Mouse (Mus musculus) layer of hippocampus, postnatal 10 days (tissue): Measurements from ENCODE around the gene Vasp. TPM values are rescaled to one million over a fixed set of nuclear protein-coding genes. Genes with fewer than 3 reads are reported as not detected.
A peak's percentile ranks its signal among the peaks of the same experiment; 100 is the strongest.

ENCODE experiments used
- DNase-seq, 2 experiments: peaks; one replicate each; pipeline ENCODE4 v3.0.0; 2021; ENCODE audit warnings: low spot score in 2 of 2
- total RNA-seq, 2 experiments: library from RNA; stranded (reverse); gene quantifications; 2 replicates each; pipeline ENCODE4 v1.2.3; 2021

The Vasp gene
- total RNA-seq, 2 experiments from 2014 or later = 26.4 to 27.3 TPM

DNA sequence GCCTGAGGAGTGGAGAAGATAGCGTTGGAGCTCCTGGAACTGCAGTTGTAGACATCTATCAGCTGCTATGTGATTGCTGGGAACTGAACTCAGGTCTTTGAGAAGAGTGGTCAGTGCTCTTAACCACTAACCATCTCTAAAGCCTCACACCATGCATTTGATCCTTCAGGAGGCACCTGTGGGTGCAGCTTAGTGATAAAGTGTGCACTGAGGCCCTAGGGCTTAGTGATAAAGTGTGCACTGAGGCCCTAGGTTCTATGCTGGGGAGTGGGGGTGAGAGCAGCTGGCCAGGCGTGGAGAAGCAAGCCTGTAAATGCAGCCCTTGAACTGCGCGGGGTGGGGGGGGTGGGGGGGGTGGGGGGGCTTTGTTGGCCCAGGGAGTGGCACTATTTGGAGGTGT, 31.6 kb downstream of the Vasp start:
- DNase-seq = no peak

GRCm38 (mm10) chr7:19239423-19239822, 32.2 kb downstream of the Vasp start:
- DNase-seq = peak; percentile 94 to 96

GRCm38 (mm10) chr7:19238344-19238743, 33.3 kb downstream of the Vasp start:
- DNase-seq = no peak

DNA sequence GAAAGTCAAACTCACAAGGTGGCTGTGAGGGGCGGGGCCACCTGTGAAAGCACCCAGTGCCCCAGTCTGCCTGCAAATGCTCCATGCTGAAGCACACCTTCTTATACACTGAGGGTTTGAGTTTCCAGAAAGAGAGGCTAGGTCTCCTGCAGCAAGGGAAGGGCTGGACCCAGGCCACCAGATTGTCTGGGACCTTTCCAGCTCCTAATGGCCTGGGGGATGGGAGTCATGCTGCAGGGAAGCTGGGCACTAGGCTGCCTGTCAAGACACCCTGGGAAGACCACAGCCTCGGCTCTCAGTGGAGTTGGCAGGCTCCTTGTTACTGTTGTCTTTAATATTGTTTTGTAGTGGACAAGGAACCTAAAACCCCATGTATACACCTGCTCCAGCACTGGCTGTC, 35.2 kb downstream of the Vasp start:
- DNase-seq = no peak

DNA sequence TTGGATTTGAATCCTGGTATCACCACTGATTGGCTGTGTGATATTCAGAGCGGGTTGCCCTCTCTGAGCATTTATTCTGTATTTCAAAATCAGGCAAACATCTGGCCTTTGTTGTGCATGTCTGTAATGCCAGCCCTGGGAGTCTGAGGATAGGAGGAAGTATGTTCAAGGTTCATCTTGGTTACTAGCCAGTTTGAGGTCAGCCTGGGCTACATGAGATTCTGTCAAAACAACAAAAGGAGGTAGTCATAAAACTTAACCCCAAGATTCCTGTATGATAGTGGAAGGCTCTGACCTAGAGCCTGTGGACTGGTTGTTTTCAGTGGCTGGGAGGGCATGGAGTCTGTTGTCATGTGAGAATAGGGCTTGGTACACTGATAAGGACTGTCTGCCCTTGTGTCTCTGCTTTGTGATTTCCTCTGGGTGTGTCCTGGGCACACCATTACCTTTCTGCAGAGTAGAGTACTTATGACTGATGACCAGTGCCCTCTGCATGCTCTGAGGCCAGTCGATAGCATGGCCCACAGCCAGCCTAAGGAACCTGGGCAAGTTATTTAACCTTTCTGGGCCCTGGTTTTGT, 36.4 kb downstream of the Vasp start:
- no peak for DNase-seq

DNA sequence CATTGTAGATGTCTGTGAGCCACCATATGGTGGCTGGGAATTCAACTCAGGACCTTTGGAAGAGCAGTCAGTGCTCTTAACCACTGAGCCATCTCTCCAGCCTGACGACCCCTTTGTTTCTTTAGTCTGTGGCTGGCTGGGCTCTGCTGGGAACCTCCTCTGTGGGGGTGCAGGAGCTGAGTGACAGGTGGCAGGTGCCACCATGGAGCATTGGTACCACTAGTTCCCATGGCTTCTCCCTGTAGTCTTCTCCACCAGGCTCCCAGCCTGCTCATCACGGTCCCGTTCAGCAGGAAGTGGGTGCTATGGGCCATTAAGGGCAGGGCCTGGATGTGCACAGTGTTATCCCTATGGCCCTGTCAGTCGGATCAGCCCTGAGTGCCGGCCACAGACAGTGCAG, 37.0 kb downstream of the Vasp start:
- no peak for DNase-seq

GRCm38 (mm10) chr7:19231849-19232248, 39.8 kb downstream of the Vasp start:
- no peak for DNase-seq

DNA sequence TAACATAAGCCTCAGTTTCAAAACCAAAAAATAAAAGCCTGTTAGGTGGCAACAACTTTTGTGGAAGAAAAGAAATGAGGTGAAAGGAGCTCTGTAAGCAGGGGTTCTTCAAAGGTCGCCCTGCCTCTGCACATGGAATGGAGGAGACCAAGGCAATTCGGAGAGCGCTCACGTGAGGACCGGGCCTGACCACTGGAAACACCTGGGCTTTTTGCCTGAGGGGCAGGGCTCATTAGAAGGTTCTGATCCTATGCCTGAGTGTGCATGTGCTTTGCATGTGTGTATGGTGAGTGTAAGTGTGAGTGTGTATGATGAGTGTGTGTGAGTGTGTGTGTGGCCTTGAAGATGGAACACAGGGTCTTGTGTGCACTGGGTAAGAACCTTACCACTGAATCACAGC, 40.7 kb downstream of the Vasp start:
- no peak for DNase-seq

GRCm38 (mm10) chr7:19230041-19230580, 41.5 kb downstream of the Vasp start:
- DNase-seq = no peak

- DNase-seq = no peak
These were observed 42.2 kb downstream of the Vasp start for GRCm38 (mm10) chr7:19229404-19229803.

GRCm38 (mm10) chr7:19228793-19229148, 42.8 kb downstream of the Vasp start:
- no peak for DNase-seq

DNA sequence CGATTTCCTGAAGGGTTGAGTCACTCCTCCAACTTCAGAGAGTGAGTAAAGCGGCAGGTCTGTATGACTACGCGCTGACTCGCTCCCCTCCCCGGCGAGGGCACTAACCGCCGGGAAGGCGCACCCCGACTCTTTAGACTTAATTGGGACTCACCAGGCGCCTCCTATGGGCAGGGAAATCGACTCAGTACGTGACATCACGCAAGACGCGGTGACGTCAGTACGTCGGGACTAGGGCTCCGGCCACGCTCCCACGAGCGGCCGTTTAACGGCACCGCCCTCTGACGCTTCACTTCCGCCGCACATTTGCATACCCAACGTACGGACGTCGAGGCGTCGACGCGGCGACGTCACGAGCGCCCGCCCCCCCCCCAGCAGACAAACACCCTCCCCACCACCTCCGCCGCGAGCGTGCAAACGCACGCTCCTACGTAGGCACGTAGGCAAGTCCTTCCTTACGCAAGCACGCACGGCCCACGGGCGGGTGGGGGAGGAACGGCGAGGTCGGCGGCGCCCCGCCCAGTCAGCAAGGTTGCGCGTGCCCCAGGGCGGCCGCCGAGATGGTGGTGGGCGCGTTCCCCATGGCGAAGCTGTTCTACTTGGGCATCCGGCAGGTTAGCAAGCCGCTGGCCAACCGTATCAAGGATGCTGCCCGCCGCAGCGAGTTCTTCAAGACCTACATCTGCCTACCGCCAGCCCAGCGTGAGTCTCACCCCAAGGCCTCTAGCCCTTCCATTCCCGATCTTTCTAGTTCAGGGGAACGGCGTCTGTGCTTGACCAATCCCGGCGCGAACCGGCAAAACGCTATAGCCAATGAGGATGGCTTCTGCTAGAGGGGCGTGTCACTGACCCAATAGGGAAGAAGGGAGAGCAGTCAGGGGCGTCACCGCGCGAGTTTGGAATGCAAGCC, 43.5 kb downstream of the Vasp start, which contains the start of gene Opa3:
Opa3 (plus strand) TSS at position 452 of the 910 bp plus-strand sequence.
- DNase-seq = peak; percentile 98

DNA sequence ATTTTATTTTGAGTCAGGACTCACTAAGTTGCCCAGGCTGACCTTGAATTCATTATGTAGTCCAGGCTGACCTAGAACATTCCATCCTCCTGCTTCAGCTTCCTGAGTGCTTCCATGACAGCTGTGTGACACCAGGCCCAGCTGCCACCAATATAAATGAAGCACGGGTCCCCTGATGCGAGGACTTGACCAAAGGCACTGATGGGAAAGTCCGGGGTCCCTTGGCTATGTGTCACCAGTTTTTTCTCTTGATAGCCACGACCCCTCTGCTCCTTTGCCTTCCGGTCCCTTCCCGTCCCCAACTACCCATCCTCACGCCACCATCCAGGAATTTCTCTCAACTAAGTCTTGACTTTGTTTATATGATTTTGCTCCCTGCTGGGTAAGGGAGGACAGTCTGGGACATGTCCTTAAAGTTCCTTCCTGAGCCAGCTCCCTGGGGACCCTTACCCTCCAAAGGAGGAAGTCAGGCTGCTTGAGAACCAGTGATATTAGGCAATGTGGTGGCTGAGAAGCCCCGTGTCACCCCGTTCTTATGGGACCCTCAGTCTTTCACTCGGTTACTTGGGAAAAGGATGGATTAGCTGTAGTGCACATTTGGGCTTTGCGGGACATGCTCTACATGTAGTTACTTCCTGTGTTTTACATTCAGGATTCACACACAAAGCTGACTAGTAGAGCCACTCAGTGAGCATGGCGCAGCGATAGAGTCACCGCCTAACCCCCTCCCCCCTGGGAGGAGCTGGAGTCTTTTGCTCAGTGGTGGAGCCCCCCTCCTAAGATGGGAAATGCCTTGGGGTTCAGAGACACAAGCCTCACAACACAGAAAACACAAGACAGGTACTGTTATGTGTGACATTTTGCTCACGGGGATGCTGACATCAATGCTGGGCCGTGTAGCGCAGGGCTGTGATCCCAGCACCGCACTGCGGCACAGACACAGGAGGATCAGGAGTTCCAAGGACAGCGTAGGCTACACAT, 44.5 kb downstream of the Vasp start:
- DNase-seq = peak; percentile 48 to 62

GRCm38 (mm10) chr7:19224933-19225332, 46.7 kb downstream of the Vasp start:
- no peak for DNase-seq

DNA sequence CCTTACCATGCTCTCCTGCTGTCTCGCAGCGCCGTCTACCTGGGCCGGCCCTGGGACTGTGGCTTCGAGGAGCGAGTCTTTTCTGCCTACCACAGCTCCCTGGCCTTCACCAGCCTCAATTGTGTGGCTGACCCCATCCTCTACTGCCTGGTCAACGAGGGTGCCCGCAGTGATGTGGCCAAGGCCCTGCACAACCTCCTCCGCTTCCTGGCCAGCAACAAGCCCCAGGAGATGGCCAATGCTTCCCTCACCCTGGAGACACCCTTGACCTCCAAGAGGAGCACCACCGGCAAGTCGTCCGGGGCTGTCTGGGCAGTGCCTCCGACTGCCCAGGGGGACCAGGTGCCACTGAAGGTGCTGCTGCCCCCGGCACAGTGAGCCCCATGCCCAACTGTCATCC, 48.7 kb downstream of the Vasp start:
- no peak for DNase-seq

GRCm38 (mm10) chr7:19222189-19222588, 49.4 kb downstream of the Vasp start:
- no peak for DNase-seq

GRCm38 (mm10) chr7:19220061-19220460, 51.6 kb downstream of the Vasp start:
- DNase-seq = no peak

GRCm38 (mm10) chr7:19217944-19218343, 53.7 kb downstream of the Vasp start:
- no peak for DNase-seq

- no peak for DNase-seq
These were observed 54.1 kb downstream of the Vasp start for GRCm38 (mm10) chr7:19217492-19217891.

DNA sequence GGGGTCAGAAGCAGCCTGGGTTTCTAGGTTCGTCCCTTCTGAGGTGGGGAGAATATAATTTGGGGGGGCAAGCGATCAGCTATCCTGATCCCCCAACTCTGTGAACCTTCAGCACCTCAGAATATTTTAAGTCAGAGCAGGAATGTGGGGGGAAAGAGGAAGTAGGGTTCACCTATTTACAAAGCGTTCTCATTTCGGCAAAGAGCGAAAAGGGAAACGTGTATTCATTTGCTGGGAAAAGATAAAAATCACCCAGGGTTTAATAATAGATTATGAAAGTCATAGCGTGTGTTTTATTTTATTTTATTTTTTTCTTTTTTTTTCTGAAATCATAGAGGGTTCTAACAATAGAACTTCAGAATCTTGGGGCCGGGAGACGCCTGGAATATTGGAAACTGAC, 56.7 kb downstream of the Vasp start:
- no peak for DNase-seq

DNA sequence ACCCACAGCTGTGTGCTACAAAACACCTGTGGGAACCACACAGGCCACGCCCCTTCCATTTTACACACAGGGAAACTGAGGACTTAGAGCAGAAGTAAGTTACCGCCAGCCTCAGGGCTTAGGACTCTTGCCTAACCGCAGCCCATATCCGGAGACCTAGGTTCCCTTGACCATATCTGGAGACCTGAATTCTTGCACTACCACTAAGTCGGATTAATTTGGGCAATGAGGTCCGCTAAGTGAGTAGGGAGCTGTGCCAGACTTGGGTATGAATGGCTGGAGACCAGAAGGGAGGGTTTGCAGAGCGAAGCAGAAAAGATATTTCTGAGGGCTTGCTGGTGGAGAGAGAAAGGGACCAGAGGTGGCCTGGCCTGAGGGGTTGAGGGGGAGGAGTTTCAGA, 57.2 kb downstream of the Vasp start:
- DNase-seq = no peak
